Mouse (Mus musculus): Measurements from ENCODE around the gene Coil. TPM values are rescaled to one million over a fixed set of nuclear protein-coding genes. Genes with fewer than 3 reads are reported as not detected.
"Not testable (repeated sequence)": the region's sequence is repeated elsewhere in the genome, so short reads cannot be mapped to it uniquely, and the experiment has no call there.

The Coil gene
- polyA plus RNA-seq, 1 experiment from 2014 or later, result 4.6 TPM

DNA sequence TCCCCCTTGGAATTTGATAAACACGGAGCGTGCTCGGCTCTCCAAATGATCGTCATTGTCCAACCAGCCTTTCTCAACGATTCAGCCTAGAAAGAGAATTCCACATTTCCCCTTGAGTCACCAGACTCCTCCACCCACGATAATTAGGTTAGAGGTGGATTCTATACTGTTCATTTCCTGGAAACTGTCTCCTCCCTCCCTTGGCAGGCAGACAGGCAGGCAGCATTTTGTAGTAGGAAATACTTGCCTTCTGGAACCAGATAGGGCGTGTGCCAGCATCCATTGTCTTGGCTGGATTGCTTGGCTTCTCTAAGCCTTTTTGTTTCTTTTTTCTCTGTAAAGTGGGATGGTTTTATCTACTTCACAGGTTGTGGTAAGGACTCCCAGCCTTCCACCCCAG is 26.4 kb downstream of the Coil start:
- TF ChIP-seq CTCF (IDR thresholded peaks at IDR 0.05; ENCODE audit: low read depth), result no peak
- Histone ChIP-seq H3K27me3 (replicated peaks; ENCODE audit: control insufficient read depth, insufficient read depth, low read length) (no peaks in the 10 kb centered on the region), H3K4me3 (ENCODE audit: low read depth, low read length) (no peak overlapping the region), H3K9ac (ENCODE audit: low read depth, low read length) (no peak overlapping the region), H3K9me3 (ENCODE audit: control insufficient read depth) (no peaks in the 10 kb centered on the region), H3K4me2 (replicated peaks; ENCODE audit: low read depth) (peak overlapping the region; percentile 39), H3K27ac (ENCODE audit: low read depth, low read length) (peak overlapping the region; percentile 29; the same call in 1 of the 2 replicates), H3K4me1 (replicated peaks; ENCODE audit: control insufficient read depth, insufficient read depth, low read length) (no peaks in the 10 kb centered on the region; the same call in 1 of the 2 replicates), H3K36me3 (ENCODE audit: control insufficient read depth, insufficient read depth) (no peaks in the 10 kb centered on the region)
- no peak for ATAC-seq
- WGBS, result 27% methylated on average over 7 of the region's 7 CpGs

DNA sequence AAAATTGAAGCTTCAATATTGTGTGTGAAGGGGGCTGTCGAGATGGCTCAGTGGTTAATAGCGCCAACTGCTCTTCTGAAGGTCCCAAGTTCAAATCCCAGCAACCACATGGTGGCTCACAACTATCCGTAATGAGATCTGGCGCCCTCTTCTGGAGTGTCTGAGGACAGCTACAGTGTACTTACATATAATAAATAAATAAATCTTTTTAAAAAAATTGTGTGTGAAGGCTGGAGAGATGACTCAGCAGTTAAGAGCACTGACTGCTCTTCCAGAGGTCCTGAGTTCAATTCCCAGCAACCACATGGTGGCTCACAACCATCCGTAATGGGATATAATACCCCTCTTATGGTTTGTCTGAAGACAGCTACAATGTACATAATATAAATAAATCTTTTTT is 27.3 kb downstream of the Coil start:
- H3K27me3 ChIP-seq (replicated peaks; ENCODE audit: control insufficient read depth, insufficient read depth, low read length); ATAC-seq; H3K4me3 ChIP-seq (ENCODE audit: low read depth, low read length); H3K27ac ChIP-seq (ENCODE audit: low read depth, low read length); H3K9ac ChIP-seq (ENCODE audit: low read depth, low read length); H3K9me3 ChIP-seq (ENCODE audit: control insufficient read depth); H3K4me1 ChIP-seq (replicated peaks; ENCODE audit: control insufficient read depth, insufficient read depth, low read length); H3K4me2 ChIP-seq (replicated peaks; ENCODE audit: low read depth); H3K36me3 ChIP-seq (ENCODE audit: control insufficient read depth, insufficient read depth): not testable (repeated sequence)
- TF ChIP-seq CTCF (IDR thresholded peaks at IDR 0.05; ENCODE audit: low read depth), result peak; percentile 38
- WGBS, result 83% methylated on average over 5 of the region's 5 CpGs

DNA sequence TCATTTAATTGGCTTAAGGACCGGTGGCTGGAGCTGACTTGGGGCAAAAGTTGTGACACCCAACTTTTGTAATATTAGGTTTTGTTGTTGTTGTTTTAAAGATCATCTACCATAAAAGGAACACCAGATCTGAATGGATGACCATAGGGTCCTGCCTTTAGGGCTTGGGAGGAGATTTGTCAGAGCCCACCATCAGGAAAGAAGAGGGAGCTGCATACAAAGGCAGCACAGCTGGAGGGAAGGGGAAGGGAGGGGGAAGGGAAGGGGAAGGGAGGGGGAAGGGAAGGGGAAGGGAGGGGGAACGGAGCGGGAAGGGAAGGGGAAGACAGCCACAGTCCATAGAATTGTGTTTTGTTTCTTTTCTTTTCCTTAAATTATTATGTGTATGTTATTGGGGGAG is 28.4 kb downstream of the Coil start:
- H3K9ac ChIP-seq (ENCODE audit: low read depth, low read length), result no peak overlapping the region
- ATAC-seq, result no peak
- no peak overlapping the region for H3K27ac ChIP-seq (ENCODE audit: low read depth, low read length)
- no peak for TF ChIP-seq CTCF (IDR thresholded peaks at IDR 0.05; ENCODE audit: low read depth)
- WGBS, result 33% methylated on average over 3 of the region's 3 CpGs
- no peak overlapping the region; the same call in 1 of the 2 replicates for H3K4me3 ChIP-seq (ENCODE audit: low read depth, low read length)
- no peaks in the 10 kb centered on the region for H3K36me3 ChIP-seq (ENCODE audit: control insufficient read depth, insufficient read depth)
- H3K9me3 ChIP-seq (ENCODE audit: control insufficient read depth), result no peaks in the 10 kb centered on the region
- peak overlapping the region; percentile 79 for H3K4me2 ChIP-seq (replicated peaks; ENCODE audit: low read depth)
- peaks cover 2% of the 10 kb centered on the region for H3K4me1 ChIP-seq (replicated peaks; ENCODE audit: control insufficient read depth, insufficient read depth, low read length)
- H3K27me3 ChIP-seq (replicated peaks; ENCODE audit: control insufficient read depth, insufficient read depth, low read length), result no peaks in the 10 kb centered on the region

DNA sequence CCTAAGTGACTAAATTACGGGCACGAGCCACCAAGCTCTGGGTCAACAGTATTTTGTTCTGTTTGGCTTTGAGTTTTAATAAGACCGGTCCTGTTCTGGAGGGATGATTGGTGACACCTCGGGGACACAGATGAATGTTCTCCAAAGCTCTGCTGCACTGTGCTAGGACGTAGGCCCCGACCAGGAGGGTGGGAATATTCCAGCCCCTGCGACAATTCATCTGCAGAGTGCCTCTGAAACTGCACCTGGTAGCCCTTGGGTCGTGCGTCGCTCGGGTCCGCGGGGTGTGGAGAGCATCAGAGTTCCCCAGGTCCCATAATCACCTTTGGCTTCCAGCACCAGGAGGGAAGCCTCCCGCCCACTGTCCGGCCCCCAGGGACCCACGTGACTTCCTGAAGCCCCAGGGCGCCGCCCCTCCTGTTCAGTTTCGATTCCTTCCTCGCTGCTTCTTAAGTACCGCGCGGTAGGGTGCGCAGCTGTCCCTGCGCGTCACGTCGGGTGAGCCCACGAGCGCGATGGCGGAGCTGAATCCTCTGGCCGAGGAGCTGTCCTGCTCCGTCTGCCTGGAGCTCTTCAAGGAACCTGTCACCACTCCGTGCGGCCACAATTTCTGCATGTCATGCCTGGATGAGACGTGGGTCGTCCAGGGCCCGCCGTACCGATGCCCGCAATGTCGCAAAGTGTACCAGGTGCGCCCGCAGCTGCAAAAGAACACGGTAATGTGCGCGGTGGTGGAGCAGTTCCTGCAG is 29.1 kb downstream of the Coil start, which contains the start of gene Trim25:
TSS of gene Trim25 (plus strand) at position 403 of the 749 bp plus-strand sequence.
- H3K27ac ChIP-seq (ENCODE audit: low read depth, low read length), result peak within 1 kb of the TSS; percentile 92
- H3K27me3 ChIP-seq (replicated peaks; ENCODE audit: control insufficient read depth, insufficient read depth, low read length), result no peaks in the 10 kb centered on the region
- peak within 1 kb of the TSS; percentile 79 for H3K4me2 ChIP-seq (replicated peaks; ENCODE audit: low read depth)
- WGBS, result 2% methylated on average over 48 of the region's 48 CpGs
- peak; percentile 61 for TF ChIP-seq CTCF (IDR thresholded peaks at IDR 0.05; ENCODE audit: low read depth)
- H3K9me3 ChIP-seq (ENCODE audit: control insufficient read depth), result no peaks in the 10 kb centered on the region
- peaks cover 2% of the 10 kb centered on the region for H3K4me1 ChIP-seq (replicated peaks; ENCODE audit: control insufficient read depth, insufficient read depth, low read length)
- ATAC-seq, result peak; percentile 90
- peak within 1 kb of the TSS; percentile 85 for H3K9ac ChIP-seq (ENCODE audit: low read depth, low read length)
- H3K4me3 ChIP-seq (ENCODE audit: low read depth, low read length), result peak within 1 kb of the TSS; percentile 85
- H3K36me3 ChIP-seq (ENCODE audit: control insufficient read depth, insufficient read depth), result 0 out of 2 replicates have a peak, but pooled peaks cover 4% of the 10 kb centered on the region

DNA sequence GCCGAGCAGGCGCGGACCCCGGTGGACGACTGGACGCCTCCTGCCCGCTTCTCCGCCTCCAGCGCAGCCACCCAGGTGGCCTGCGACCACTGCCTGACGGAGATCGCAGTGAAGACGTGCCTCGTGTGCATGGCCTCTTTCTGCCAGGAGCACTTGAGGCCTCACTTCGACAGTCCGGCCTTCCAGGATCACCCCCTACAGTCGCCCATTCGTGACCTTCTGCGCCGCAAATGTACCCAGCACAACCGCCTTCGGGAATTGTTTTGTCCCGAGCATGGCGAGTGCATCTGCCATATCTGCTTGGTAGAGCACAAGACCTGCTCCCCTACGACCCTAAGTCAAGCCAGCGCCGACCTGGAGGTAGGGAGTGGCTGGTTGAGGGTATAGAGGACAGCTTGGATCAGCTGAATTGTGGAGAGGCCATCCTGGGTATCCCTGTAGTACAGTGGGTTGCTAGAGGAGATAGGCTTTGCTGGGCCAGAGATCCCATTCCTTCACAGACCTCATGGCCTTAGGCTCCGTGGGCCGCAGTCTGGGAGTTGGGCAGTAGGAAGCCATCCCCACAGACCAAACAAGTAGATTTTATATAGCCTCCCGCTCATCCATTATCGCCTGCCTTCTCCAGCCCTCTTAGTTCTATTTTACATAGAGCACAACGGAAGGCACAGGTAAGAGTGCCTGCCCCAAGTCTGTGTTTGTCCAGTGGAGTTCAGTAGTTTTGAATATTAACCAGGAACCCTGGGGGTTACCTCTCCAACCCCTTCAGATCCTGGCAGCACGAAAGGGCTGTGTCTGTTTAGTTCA is 29.9 kb downstream of the Coil start:
- Histone ChIP-seq H3K27me3 (replicated peaks; ENCODE audit: control insufficient read depth, insufficient read depth, low read length) (no peaks in the 10 kb centered on the region), H3K4me3 (ENCODE audit: low read depth, low read length) (peak overlapping the region; percentile 85), H3K4me2 (replicated peaks; ENCODE audit: low read depth) (peak overlapping the region; percentile 79), H3K9ac (ENCODE audit: low read depth, low read length) (peak overlapping the region; percentile 85), H3K27ac (ENCODE audit: low read depth, low read length) (peak overlapping the region; percentile 92), H3K9me3 (ENCODE audit: control insufficient read depth) (no peaks in the 10 kb centered on the region), H3K4me1 (replicated peaks; ENCODE audit: control insufficient read depth, insufficient read depth, low read length) (peaks cover 2% of the 10 kb centered on the region), H3K36me3 (ENCODE audit: control insufficient read depth, insufficient read depth) (peaks cover 8% of the 10 kb centered on the region; the same call in 1 of the 2 replicates)
- WGBS, result 14% methylated on average over 33 of the region's 33 CpGs
- no peak for TF ChIP-seq CTCF (IDR thresholded peaks at IDR 0.05; ENCODE audit: low read depth)
- ATAC-seq, result no peak; the same call in 1 of the 2 replicates

DNA sequence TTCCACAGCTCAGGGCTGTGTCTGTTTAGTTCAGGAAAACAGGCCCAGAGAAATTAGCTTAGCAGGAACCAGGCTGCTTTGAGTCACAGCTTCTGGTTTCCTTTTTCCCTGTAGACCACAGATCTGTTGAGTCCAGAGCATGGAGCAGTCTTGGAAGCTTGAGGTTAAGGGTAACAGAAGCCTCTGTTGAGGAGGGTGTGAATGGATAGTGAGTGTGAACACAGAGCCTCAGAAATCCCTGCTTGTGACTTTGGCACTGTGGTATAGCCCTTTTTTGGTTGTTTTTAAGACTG is 30.4 kb downstream of the Coil start:
- Histone ChIP-seq H3K4me3 (ENCODE audit: low read depth, low read length) (peak overlapping the region; percentile 85), H3K9ac (ENCODE audit: low read depth, low read length) (peak overlapping the region; percentile 85), H3K4me2 (replicated peaks; ENCODE audit: low read depth) (peak overlapping the region; percentile 79), H3K27me3 (replicated peaks; ENCODE audit: control insufficient read depth, insufficient read depth, low read length) (no peaks in the 10 kb centered on the region), H3K27ac (ENCODE audit: low read depth, low read length) (peak overlapping the region; percentile 92; the same call in 1 of the 2 replicates), H3K4me1 (replicated peaks; ENCODE audit: control insufficient read depth, insufficient read depth, low read length) (peaks cover 2% of the 10 kb centered on the region), H3K9me3 (ENCODE audit: control insufficient read depth) (no peaks in the 10 kb centered on the region), H3K36me3 (ENCODE audit: control insufficient read depth, insufficient read depth) (peaks cover 14% of the 10 kb centered on the region)
- no peak for ATAC-seq
- TF ChIP-seq CTCF (IDR thresholded peaks at IDR 0.05; ENCODE audit: low read depth), result no peak
